Mouse (Mus musculus) brain, embryonic 14.5 days (tissue): Measurements from ENCODE around the gene Mmd2.

Experiments used
- CTCF ChIP-seq: fragments of 200-500 bp; IDR thresholded peaks from 2 replicates; pipeline ENCODE4 v1.5.1; 2012; ENCODE audit warnings: inconsistent platforms, mild to moderate bottlenecking, moderate library complexity, borderline replicate concordance; ENCODE audit not compliant: insufficient read depth, insufficient read length; ENCODE audit errors: extremely low read depth
- POLR2A ChIP-seq: fragments of 200-500 bp; IDR thresholded peaks from 2 replicates; pipeline ENCODE4 v1.6.1; 2012; ENCODE audit warnings: mild to moderate bottlenecking, inconsistent platforms, borderline replicate concordance; ENCODE audit not compliant: poor library complexity, insufficient read depth, insufficient read length, severe bottlenecking; ENCODE audit errors: extremely low read depth

GRCm38 (mm10) chr5:142521195-142521866 is 87.3 kb downstream of the Mmd2 start:
- TF ChIP-seq CTCF (no peak), POLR2A (no peak)
